Mouse (Mus musculus) limb, embryonic 12.5 days (tissue): ENCODE data around the gene Rbfox1. TPM values are rescaled to one million over a fixed set of nuclear protein-coding genes. Genes with fewer than 3 reads are reported as not detected.

ENCODE experiments used
- ATAC-seq: fragments of 200-750 bp; cut with Nextera tagmentation; 2 replicates; pipeline ENCODE4 v1.8.0; 2017; ENCODE audit warnings: low read depth, moderate TSS enrichment; ENCODE audit not compliant: insufficient number of reproducible peaks, insufficient read depth, low FRiP score, low TSS enrichment
- H3K27ac ChIP-seq: fragments of 300-500 bp; sonication (generic); 2 replicates; pipeline ENCODE4 v1.5.1; 2016; ENCODE audit warnings: mild to moderate bottlenecking, moderate library complexity
- H3K27me3 ChIP-seq: fragments of 300-500 bp; sonication (generic); 2 replicates; pipeline ENCODE4 v1.6.1; 2016; ENCODE audit warnings: mild to moderate bottlenecking, moderate library complexity
- H3K36me3 ChIP-seq: fragments of 300-500 bp; sonication (generic); 2 replicates; pipeline ENCODE4 v1.6.1; 2016; ENCODE audit warnings: mild to moderate bottlenecking, moderate library complexity
- H3K4me1 ChIP-seq: fragments of 300-500 bp; sonication (generic); replicated peaks from 2 replicates; pipeline ENCODE4 v1.6.1; 2016
- H3K4me2 ChIP-seq: fragments of 300-500 bp; sonication (generic); 2 replicates; pipeline ENCODE4 v1.6.1; 2016; ENCODE audit warnings: mild to moderate bottlenecking, moderate library complexity
- H3K4me3 ChIP-seq: fragments of 300-500 bp; sonication (generic); replicated peaks from 2 replicates; pipeline ENCODE4 v1.5.1; 2016; ENCODE audit warnings: mild to moderate bottlenecking
- H3K9ac ChIP-seq: fragments of 300-500 bp; sonication (generic); replicated peaks from 2 replicates; pipeline ENCODE4 v1.6.1; 2016; ENCODE audit warnings: mild to moderate bottlenecking, moderate library complexity
- H3K9me3 ChIP-seq: fragments of 300-500 bp; sonication (generic); 2 replicates; pipeline ENCODE4 v1.6.1; 2016; ENCODE audit warnings: mild to moderate bottlenecking, moderate library complexity
- WGBS: fragments of 180-500 bp; shearing (Covaris S2); methylation state at CpG from one replicate; pipeline ENCODE4 v1.1.7; 2016; 5-methylcytosine and 5-hydroxymethylcytosine counted together
- polyA plus RNA-seq: library from polyadenylated mRNA; unstranded; fragments of >200 nt; fragmentation: Nextera tagmentation; extraction: Ambion mirVana; gene quantifications from 2 replicates; pipeline ENCODE4 v1.2.1, GENCODE M21; 2016

Gene Rbfox1
- polyA plus RNA-seq, 1 experiment from 2014 or later: 1.9 TPM

DNA sequence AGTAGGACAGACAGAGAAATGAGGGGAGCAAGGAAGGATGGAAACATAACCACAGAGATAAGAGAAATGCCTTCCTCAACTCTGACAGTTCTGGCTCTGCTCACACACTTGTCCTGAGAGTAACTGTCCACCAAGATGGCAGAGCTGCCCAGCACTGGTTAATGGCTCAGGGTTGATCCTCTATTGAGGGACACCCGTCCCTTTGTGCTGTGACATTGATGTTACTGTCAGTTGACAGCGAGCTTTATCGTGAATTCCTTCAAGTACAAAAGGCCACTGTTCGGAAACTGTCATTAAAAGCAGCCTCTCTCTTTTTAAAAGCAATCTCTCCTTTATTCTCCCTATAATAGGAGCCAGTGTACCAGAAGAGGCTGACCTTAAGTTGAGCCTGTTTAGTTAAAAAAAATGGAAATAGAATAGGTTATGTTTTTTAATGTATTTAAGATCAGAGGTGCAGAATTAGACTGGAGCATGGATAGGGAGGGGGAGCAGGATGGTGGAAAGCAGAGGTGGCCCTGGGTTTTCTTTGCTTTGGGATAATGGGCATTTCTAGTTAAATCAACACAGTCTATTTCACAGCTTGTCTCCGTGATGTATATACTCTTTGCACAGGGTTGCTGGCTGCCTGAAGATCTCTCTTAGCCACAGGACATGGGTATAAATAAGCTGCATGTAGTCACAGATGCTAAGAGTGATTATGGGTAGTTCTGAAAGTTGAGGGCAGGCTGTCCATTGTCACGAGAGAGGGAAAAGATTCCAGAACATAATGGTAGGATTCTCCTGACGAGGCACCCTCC, 212.3 kb downstream of the Rbfox1 start:
- no peak overlapping the region for H3K9ac ChIP-seq
- no peak for ATAC-seq
- H3K9me3 ChIP-seq: no peaks in the 10 kb centered on the region
- H3K4me1 ChIP-seq: no peaks in the 10 kb centered on the region
- H3K27ac ChIP-seq: no peak overlapping the region
- 81% methylated on average over 7 of the region's 7 CpGs for WGBS
- H3K27me3 ChIP-seq: no peaks in the 10 kb centered on the region
- H3K4me2 ChIP-seq: no peak overlapping the region
- H3K4me3 ChIP-seq: no peak overlapping the region
- no peaks in the 10 kb centered on the region for H3K36me3 ChIP-seq

GRCm38 (mm10) chr16:6098116-6098515, 213.0 kb downstream of the Rbfox1 start:
- Histone ChIP-seq H3K9ac (no peak overlapping the region), H3K4me3 (no peak overlapping the region), H3K9me3 (no peaks in the 10 kb centered on the region), H3K36me3 (no peaks in the 10 kb centered on the region), H3K27ac (no peak overlapping the region), H3K27me3 (no peaks in the 10 kb centered on the region), H3K4me1 (no peaks in the 10 kb centered on the region), H3K4me2 (no peak overlapping the region)
- WGBS: 89% methylated on average over 3 of the region's 3 CpGs
- no peak for ATAC-seq

GRCm38 (mm10) chr16:6099598-6099997, 214.4 kb downstream of the Rbfox1 start:
- H3K27me3 ChIP-seq: no peaks in the 10 kb centered on the region

GRCm38 (mm10) chr16:6100421-6100877, 215.3 kb downstream of the Rbfox1 start:
- no peak for ATAC-seq
- Histone ChIP-seq H3K4me1 (no peaks in the 10 kb centered on the region), H3K9ac (no peak overlapping the region), H3K9me3 (no peaks in the 10 kb centered on the region), H3K4me3 (no peak overlapping the region), H3K27ac (no peak overlapping the region), H3K36me3 (no peaks in the 10 kb centered on the region), H3K4me2 (no peak overlapping the region), H3K27me3 (no peaks in the 10 kb centered on the region)
- WGBS: 81% methylated on average over 5 of the region's 5 CpGs

More at GRCm38 (mm10) chr16:6099598-6099997, 214.4 kb downstream of the Rbfox1 start:
- Histone ChIP-seq H3K9ac (no peak overlapping the region), H3K4me2 (no peak overlapping the region), H3K36me3 (no peaks in the 10 kb centered on the region), H3K4me1 (no peaks in the 10 kb centered on the region), H3K9me3 (no peaks in the 10 kb centered on the region), H3K27ac (no peak overlapping the region), H3K4me3 (no peak overlapping the region)
- WGBS: 87% methylated on average over 2 of the region's 2 CpGs
- no peak for ATAC-seq

- H3K4me3 ChIP-seq: no peak overlapping the region
- no peaks in the 10 kb centered on the region for H3K27me3 ChIP-seq
- H3K36me3 ChIP-seq: no peaks in the 10 kb centered on the region
- ATAC-seq: no peak
- no peaks in the 10 kb centered on the region for H3K4me1 ChIP-seq
- no peaks in the 10 kb centered on the region for H3K9me3 ChIP-seq
- H3K27ac ChIP-seq: no peak overlapping the region
- no peak overlapping the region for H3K9ac ChIP-seq
- no peak overlapping the region for H3K4me2 ChIP-seq
- 83% methylated on average over 2 of the region's 2 CpGs for WGBS
Measured at GRCm38 (mm10) chr16:6103713-6104112, 218.6 kb downstream of the Rbfox1 start.

DNA sequence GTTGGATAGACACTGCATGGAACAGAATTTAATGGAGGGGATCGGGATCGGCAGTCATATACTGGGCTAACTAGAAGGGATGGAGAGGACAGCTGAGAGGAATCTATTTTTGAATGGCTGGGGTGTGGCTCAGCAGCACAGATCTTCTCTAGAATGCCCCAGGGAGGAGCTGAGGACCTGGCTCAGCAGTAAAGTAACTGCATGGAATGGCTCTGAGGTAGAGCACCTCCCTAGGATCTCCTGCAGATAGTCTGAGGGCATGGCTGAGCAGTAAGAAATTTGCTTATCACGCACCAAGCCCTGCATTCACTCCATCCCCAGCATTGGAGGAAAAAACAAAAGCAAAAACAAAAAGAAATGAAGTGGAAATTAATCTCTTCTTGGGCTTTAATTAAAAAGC, 225.0 kb downstream of the Rbfox1 start:
- Histone ChIP-seq H3K27me3 (no peaks in the 10 kb centered on the region), H3K4me3 (no peak overlapping the region), H3K27ac (no peak overlapping the region), H3K4me1 (no peaks in the 10 kb centered on the region), H3K9me3 (0 out of 2 replicates have a peak, but pooled peaks cover 2% of the 10 kb centered on the region), H3K9ac (no peak overlapping the region), H3K36me3 (no peaks in the 10 kb centered on the region), H3K4me2 (no peak overlapping the region)
- WGBS: 98% methylated on average over 3 of the region's 3 CpGs
- ATAC-seq: no peak

DNA sequence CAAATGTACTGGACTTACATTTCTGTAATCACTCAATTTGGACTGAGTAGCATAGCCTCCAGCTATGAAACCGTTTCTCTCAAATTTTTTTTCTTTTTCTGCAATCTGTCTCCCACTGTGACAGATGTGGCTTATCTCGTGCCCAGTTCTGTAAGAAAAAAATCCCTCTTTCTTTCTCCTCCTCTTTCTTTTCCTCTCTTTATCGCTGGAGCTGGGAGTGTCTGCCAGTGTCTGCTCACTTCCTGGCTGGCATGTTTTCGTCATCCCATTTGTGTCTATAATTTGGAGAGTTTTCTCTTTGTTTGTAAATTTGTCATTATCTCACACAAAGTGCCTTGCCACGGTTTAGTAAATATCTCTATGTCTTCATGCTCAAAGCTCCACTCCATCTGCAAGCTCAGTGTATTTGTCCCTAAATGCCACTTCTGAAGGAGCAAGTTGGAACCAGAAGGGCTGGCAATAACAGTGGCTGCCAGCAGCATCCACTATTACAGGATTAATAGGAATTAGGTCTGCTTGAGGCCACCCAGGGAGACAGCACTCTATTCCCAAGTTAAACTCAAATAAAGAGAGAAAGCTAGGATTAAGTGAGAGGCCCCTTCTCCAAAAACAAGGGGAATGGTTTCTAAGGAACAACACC, 228.8 kb downstream of the Rbfox1 start:
- Histone ChIP-seq H3K27ac (no peak overlapping the region), H3K9me3 (0 out of 2 replicates have a peak, but pooled peaks cover 2% of the 10 kb centered on the region), H3K9ac (no peak overlapping the region), H3K27me3 (no peaks in the 10 kb centered on the region), H3K4me3 (no peak overlapping the region), H3K4me2 (no peak overlapping the region), H3K36me3 (no peaks in the 10 kb centered on the region), H3K4me1 (no peaks in the 10 kb centered on the region)
- no peak for ATAC-seq
- WGBS: 52% methylated on average over 5 of the region's 5 CpGs

DNA sequence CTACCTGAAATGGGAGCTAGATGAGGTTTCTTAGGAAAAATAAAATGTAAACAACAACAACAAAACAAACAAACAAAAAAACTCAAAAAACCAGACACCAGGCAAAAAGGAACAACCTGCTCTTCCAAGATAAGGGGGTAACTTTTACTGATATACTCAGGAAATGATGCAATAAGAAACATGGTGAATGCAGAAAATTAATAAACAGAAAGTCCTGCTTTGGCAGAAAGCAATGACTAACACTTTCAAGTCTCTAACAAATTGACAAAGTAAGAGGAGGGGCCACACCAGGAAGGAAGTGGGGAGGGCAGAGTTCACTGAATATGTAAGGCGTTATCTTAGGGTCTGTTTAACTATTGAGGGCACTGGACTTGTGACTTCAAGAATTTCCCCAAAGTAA, 234.3 kb downstream of the Rbfox1 start:
- Histone ChIP-seq H3K36me3 (no peaks in the 10 kb centered on the region), H3K9me3 (peaks cover 5% of the 10 kb centered on the region; the same call in 1 of the 2 replicates), H3K4me1 (no peaks in the 10 kb centered on the region), H3K9ac (no peak overlapping the region), H3K27ac (no peak overlapping the region), H3K4me2 (no peak overlapping the region), H3K27me3 (no peaks in the 10 kb centered on the region), H3K4me3 (no peak overlapping the region)
- WGBS: 34% methylated on average over 1 of the region's 1 CpGs
- ATAC-seq: no peak

DNA sequence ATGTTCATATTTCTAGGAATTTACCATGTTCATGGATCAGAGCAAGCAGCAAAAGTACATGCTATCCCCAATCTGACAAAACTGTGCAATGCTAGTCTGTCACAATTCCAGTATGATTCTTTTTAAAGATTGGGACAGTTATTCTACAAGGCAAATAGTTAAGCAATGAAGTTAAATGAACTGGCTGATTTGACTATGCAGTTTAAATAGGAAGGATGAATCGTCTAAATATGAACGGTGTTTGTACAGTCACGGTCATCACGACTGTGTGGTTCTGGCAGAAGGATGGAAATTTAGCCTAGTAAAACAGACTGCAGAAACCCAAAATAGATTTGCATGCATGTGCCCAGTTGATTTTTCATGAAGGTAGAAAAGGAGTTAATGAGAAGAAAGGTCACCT, 236.1 kb downstream of the Rbfox1 start:
- Histone ChIP-seq H3K27me3 (no peaks in the 10 kb centered on the region), H3K27ac (no peak overlapping the region), H3K9me3 (peaks cover 5% of the 10 kb centered on the region; the same call in 1 of the 2 replicates), H3K4me2 (no peak overlapping the region), H3K4me3 (no peak overlapping the region), H3K9ac (no peak overlapping the region), H3K4me1 (no peaks in the 10 kb centered on the region), H3K36me3 (no peaks in the 10 kb centered on the region)
- 93% methylated on average over 4 of the region's 4 CpGs for WGBS
- no peak for ATAC-seq

- WGBS: 94% methylated on average over 22 of the region's 22 CpGs
- no peaks in the 10 kb centered on the region for H3K36me3 ChIP-seq
- peaks cover 5% of the 10 kb centered on the region; the same call in 1 of the 2 replicates for H3K9me3 ChIP-seq
- no peaks in the 10 kb centered on the region for H3K4me1 ChIP-seq
- H3K9ac ChIP-seq: no peak overlapping the region
- H3K4me2 ChIP-seq: no peak overlapping the region
- H3K4me3 ChIP-seq: no peak overlapping the region
- no peak for ATAC-seq
- H3K27ac ChIP-seq: no peak overlapping the region
- H3K27me3 ChIP-seq: no peaks in the 10 kb centered on the region
Measured at GRCm38 (mm10) chr16:6122859-6123258, 237.7 kb downstream of the Rbfox1 start.

DNA sequence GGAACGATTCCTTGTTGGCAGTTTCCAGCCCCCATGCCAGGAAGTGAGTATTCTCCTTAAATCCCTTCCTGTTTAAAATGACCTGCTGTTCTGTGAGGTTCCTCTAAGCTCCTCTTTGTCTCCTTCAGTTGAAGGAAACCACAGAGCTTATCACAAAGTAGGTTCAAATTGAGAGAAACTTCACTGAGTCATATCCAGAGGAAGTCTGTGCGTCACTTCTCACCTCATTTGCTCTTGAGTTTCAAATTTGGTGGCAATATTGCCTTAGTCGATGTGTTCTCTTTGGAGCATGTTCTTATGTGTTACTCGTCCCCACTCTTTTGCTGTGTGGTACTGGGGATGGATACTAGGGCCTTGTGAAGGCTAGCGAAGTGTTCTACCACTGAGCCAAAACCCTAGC, 243.2 kb downstream of the Rbfox1 start:
- H3K4me2 ChIP-seq: no peak overlapping the region
- no peak overlapping the region for H3K4me3 ChIP-seq
- WGBS: 67% methylated on average over 5 of the region's 5 CpGs
- no peaks in the 10 kb centered on the region for H3K4me1 ChIP-seq
- H3K27ac ChIP-seq: no peak overlapping the region
- H3K36me3 ChIP-seq: no peaks in the 10 kb centered on the region
- no peak for ATAC-seq
- H3K9me3 ChIP-seq: no peaks in the 10 kb centered on the region
- H3K9ac ChIP-seq: no peak overlapping the region
- no peaks in the 10 kb centered on the region for H3K27me3 ChIP-seq
